Mouse (Mus musculus) C2C12 (cell line): ENCODE data around the gene Tsacc. TPM values are rescaled to one million over a fixed set of nuclear protein-coding genes. Genes with fewer than 3 reads are reported as not detected.
A peak's percentile ranks its signal among the peaks of the same experiment; 100 is the strongest.

Source experiments
- H3K27me3 ChIP-seq: one replicate; pipeline ENCODE4 v1.6.1; 2011; ENCODE audit not compliant: control insufficient read depth, insufficient read depth, insufficient read length
- H3K36me3 ChIP-seq: one replicate; pipeline ENCODE4 v1.6.1; 2011; ENCODE audit not compliant: control insufficient read depth, insufficient read depth
- H3K4me3 ChIP-seq: one replicate; pipeline ENCODE4 v1.5.1; 2011; ENCODE audit warnings: mild to moderate bottlenecking, control low read depth; ENCODE audit not compliant: poor library complexity, insufficient read depth, severe bottlenecking
- H3K79me2 ChIP-seq: one replicate; pipeline ENCODE4 v1.6.1; 2011; ENCODE audit not compliant: control insufficient read depth, insufficient read depth
- H3K79me3 ChIP-seq: one replicate; pipeline ENCODE4 v1.6.1; 2011; ENCODE audit warnings: low read depth, control low read depth
- H3ac ChIP-seq: one replicate; pipeline ENCODE3; 2011; ENCODE audit warnings: low read depth; ENCODE audit not compliant: control insufficient read depth, insufficient read length
- CEBPB ChIP-seq: IDR thresholded peaks from one replicate; pipeline ENCODE4 v1.6.1; 2011; ENCODE audit warnings: low read depth, mild to moderate bottlenecking, control low read depth, moderate library complexity
- CTCF ChIP-seq: IDR thresholded peaks from one replicate; pipeline ENCODE4 v1.5.1; 2011; ENCODE audit not compliant: control insufficient read depth, insufficient read depth, insufficient read length
- FOSL1 ChIP-seq: IDR thresholded peaks from one replicate; pipeline ENCODE4 v1.8.0; 2011; ENCODE audit warnings: mild to moderate bottlenecking, low read length; ENCODE audit not compliant: poor library complexity, insufficient read depth, severe bottlenecking
- MAX ChIP-seq: IDR thresholded peaks from one replicate; pipeline ENCODE4 v1.6.1; 2011; ENCODE audit warnings: mild to moderate bottlenecking, control low read depth
- MYOD1 ChIP-seq: IDR thresholded peaks from one replicate; pipeline ENCODE4 v1.6.1; 2011; ENCODE audit warnings: low read depth; ENCODE audit not compliant: control insufficient read depth, insufficient read length
- MYOG ChIP-seq: IDR thresholded peaks from one replicate; pipeline ENCODE4 v1.6.1; 2011; ENCODE audit not compliant: control insufficient read depth, insufficient read length; ENCODE audit errors: extremely low read depth
- USF1 ChIP-seq: IDR thresholded peaks from one replicate; pipeline ENCODE4 v1.6.1; 2011; ENCODE audit warnings: low read depth, mild to moderate bottlenecking, control low read depth, moderate library complexity
- polyA plus RNA-seq: library from polyadenylated mRNA; unstranded; fragments of >200 nt; fragmentation: generic; extraction: Trizol; gene quantifications from one replicate; pipeline ENCODE4 v1.2.1, GENCODE M21; 2012; ENCODE audit warnings: missing spikeins

The Tsacc gene
- polyA plus RNA-seq, 1 experiment: 2.3 TPM

- Histone ChIP-seq H3K27me3 (peaks cover 37% of the 10 kb centered on the region), H3K79me3 (no peaks in the 10 kb centered on the region), H3K36me3 (no peaks in the 10 kb centered on the region), H3K4me3 (no peak overlapping the region), H3K79me2 (no peaks in the 10 kb centered on the region), H3ac (no peak overlapping the region)
- TF ChIP-seq FOSL1: no peak
- TF ChIP-seq CEBPB: no peak
- no peak for TF ChIP-seq USF1
- TF ChIP-seq MYOD1: no peak
- TF ChIP-seq MAX: no peak
- no peak for TF ChIP-seq CTCF
- no peak for TF ChIP-seq MYOG
Observed at GRCm38 (mm10) chr3:88237556-88238194, 59.1 kb downstream of the Tsacc start.

- Histone ChIP-seq H3K79me3 (no peaks in the 10 kb centered on the region), H3K4me3 (no peak overlapping the region), H3K27me3 (peaks cover 38% of the 10 kb centered on the region), H3K36me3 (no peaks in the 10 kb centered on the region), H3K79me2 (no peaks in the 10 kb centered on the region), H3ac (no peak overlapping the region)
- TF ChIP-seq USF1: no peak
Observed at GRCm38 (mm10) chr3:88237161-88237555, 59.6 kb downstream of the Tsacc start.

GRCm38 (mm10) chr3:88235616-88236015 lies 61.2 kb downstream of the Tsacc start:
- Histone ChIP-seq H3K4me3 (no peak overlapping the region), H3K79me3 (no peaks in the 10 kb centered on the region), H3K36me3 (no peaks in the 10 kb centered on the region), H3K79me2 (no peaks in the 10 kb centered on the region), H3ac (no peak overlapping the region), H3K27me3 (peaks cover 38% of the 10 kb centered on the region)
- no peak for TF ChIP-seq FOSL1
- TF ChIP-seq CTCF: no peak
- no peak for TF ChIP-seq USF1
- no peak for TF ChIP-seq MAX
- TF ChIP-seq MYOG: no peak
- no peak for TF ChIP-seq MYOD1
- TF ChIP-seq CEBPB: no peak

DNA sequence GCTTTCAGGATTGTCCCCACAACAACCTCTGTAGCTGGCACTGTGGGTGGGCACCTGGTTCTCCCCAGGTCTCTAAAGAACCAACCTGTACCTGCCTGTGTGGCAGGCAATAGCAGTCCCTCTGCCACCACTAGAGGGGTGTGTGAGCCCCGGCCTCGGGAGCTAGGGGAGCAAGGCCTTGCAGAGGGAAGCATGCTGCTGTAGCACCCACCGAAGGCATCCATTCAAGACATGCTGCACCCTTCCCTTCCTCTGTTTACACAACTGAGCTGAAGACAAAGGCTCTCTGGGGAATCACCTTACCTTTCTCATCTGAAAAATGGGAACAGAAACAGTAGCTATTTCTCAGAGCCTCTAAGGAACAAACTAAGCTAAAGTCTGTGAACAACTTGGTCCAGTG lies 61.6 kb downstream of the Tsacc start:
- Histone ChIP-seq H3K36me3 (no peaks in the 10 kb centered on the region), H3K4me3 (no peak overlapping the region), H3K79me2 (no peaks in the 10 kb centered on the region), H3ac (no peak overlapping the region), H3K79me3 (no peaks in the 10 kb centered on the region), H3K27me3 (peaks cover 38% of the 10 kb centered on the region)
- TF ChIP-seq MYOD1 (no peak), CTCF (peak; percentile 5)

GRCm38 (mm10) chr3:88234041-88234440 lies 62.8 kb downstream of the Tsacc start:
- peaks cover 41% of the 10 kb centered on the region for H3K27me3 ChIP-seq
- H3K4me3 ChIP-seq: no peak overlapping the region
- H3K79me2 ChIP-seq: no peaks in the 10 kb centered on the region
- no peak overlapping the region for H3ac ChIP-seq
- H3K36me3 ChIP-seq: no peaks in the 10 kb centered on the region
- H3K79me3 ChIP-seq: no peaks in the 10 kb centered on the region
- TF ChIP-seq CTCF (no peak), USF1 (peak; percentile 63), MYOD1 (no peak)

DNA sequence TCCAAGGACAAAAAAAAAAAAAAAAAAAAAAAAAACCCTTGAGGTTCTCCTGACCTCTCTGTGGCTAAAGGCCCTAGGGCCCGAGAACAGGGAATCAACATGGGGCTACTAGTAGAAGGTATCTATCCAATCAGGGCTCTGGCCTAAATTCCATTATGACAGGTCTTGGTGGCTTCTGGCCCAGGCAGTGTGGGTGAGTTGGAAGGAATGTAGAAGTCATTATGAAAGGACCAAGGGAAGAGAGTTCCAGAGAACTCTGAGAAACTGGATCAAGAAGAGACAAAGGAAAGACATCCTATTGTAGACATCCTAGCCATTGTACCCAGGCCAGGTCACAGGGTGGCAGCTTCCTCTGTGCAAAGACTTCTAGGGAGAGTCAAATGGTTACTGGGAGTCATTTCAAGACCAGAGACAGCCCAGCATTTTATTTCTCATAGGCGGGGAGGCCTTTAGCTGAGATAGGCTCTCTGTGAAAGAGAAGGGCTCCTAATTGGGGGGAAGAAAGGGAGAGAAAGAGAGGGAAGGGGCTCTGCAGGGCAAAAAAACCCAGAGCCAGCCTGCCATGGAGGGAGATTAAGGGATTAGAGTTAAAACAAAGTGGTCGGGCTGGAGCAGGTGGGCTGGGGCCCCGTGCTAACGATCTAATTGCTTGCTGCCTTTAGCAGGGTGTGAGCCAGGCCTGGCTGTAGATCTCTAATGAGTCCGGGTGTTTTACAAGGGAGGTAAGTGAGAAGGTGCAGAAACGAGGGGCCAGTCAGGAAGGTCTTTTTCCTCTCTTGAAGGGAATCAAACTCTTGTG lies 63.7 kb downstream of the Tsacc start:
- no peak for TF ChIP-seq USF1
- no peak for TF ChIP-seq FOSL1
- TF ChIP-seq CTCF: no peak
- no peak for TF ChIP-seq CEBPB
- no peak for TF ChIP-seq MYOD1
- TF ChIP-seq MAX: no peak
- H3K36me3 ChIP-seq: no peaks in the 10 kb centered on the region
- H3ac ChIP-seq: no peak overlapping the region
- peaks cover 43% of the 10 kb centered on the region for H3K27me3 ChIP-seq
- no peaks in the 10 kb centered on the region for H3K79me3 ChIP-seq
- no peak overlapping the region for H3K4me3 ChIP-seq
- H3K79me2 ChIP-seq: no peaks in the 10 kb centered on the region

Other genes with a start within 250 kb of the Tsacc start
- 93.6 TPM for gene Naxe, start 238.5 kb downstream of the Tsacc start, polyA plus RNA-seq
- not detected for gene Ttc24, start 218.7 kb downstream of the Tsacc start, polyA plus RNA-seq
- 23.9 TPM for gene Iqgap3, start 215.0 kb downstream of the Tsacc start, polyA plus RNA-seq
- gene Mef2d, start 154.6 kb downstream of the Tsacc start, polyA plus RNA-seq: 35.3 TPM
- gene Rhbg, start 42.3 kb downstream of the Tsacc start, polyA plus RNA-seq: not detected
- not detected for gene Gm38392, start 9.8 kb downstream of the Tsacc start, polyA plus RNA-seq
- 628 TPM for gene Cct3, start 117 bp upstream of the Tsacc start, polyA plus RNA-seq
- 173 TPM for gene Glmp, start 28.0 kb upstream of the Tsacc start, polyA plus RNA-seq
- 2.1 TPM for gene Tmem79, start 39.1 kb upstream of the Tsacc start, polyA plus RNA-seq
- gene Smg5, start 39.3 kb upstream of the Tsacc start, polyA plus RNA-seq: 84.5 TPM
- 0.02 TPM for gene Paqr6, start 67.6 kb upstream of the Tsacc start, polyA plus RNA-seq
- 0.51 TPM for gene Bglap3, start 75.7 kb upstream of the Tsacc start, polyA plus RNA-seq
- 4.6 TPM for gene Bglap2, start 81.7 kb upstream of the Tsacc start, polyA plus RNA-seq
- gene Bglap, start 87.5 kb upstream of the Tsacc start, polyA plus RNA-seq: 1.6 TPM
- 117 TPM for gene Pmf1, start 113.3 kb upstream of the Tsacc start, polyA plus RNA-seq
- gene Slc25a44, start 128.1 kb upstream of the Tsacc start, polyA plus RNA-seq: 18.5 TPM
- 0.69 TPM for gene Sema4a, start 164.2 kb upstream of the Tsacc start, polyA plus RNA-seq
- 1,441 TPM for gene Lmna, start 213.0 kb upstream of the Tsacc start, polyA plus RNA-seq
- 14.9 TPM for gene Mex3a, start 235.4 kb upstream of the Tsacc start, polyA plus RNA-seq